Mouse (Mus musculus) brain, embryonic 18.5 days (tissue): ENCODE results near the gene Ier5l.

Experiments used
- DNase-seq: peaks from one replicate; pipeline ENCODE4 v3.0.0-alpha.2; 2012; ENCODE audit warnings: low read depth, low spot score

Gene Ier5l

DNA sequence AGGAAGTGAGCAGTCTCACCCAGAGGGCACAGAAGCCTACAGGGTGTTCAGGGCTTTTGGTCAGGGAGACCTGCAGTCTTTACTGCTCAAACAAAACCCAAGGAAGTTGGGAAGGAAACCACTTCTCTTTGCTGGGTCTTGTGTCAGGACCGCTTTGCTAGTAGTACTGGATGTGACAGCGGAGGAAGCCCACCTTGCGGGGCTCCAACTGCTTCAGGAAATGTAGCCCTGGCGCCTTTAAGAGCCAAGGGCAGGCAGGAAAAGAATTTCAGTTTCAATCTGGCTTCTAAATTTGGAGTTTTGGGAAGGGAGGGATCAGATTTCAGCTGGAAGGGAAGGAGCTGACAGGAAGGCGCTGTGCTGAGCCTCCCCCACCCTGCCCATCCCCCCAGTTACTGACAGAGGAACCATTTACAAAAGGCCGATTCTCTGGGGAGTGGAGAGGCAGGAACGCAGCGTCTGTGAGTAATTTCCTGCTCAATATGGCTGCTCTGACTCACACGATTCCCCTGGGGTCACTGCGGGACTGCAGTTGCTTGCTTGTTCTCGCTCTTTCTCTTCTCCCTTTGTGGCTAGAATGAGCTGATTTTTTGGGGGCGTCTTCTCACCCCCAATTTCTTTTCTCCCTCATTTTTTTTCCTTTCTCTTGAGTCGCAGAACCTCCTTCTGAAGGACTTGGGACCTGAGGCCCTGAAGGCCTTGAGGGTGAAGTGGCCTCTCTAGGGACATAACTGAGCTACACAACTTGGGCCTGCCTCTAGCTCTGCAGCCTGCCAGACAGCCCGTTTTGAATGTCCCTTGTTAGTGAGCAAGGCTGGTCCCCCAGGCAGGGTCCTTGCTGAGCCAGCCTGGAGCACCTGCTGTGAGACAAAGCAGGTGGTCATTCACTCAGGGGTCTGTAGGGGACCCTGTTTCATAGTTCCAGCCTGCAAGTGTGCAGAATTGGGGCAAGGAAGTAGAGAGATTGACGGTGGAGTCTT, 32.2 kb downstream of the Ier5l start:
- DNase-seq = peak; percentile 79

DNA sequence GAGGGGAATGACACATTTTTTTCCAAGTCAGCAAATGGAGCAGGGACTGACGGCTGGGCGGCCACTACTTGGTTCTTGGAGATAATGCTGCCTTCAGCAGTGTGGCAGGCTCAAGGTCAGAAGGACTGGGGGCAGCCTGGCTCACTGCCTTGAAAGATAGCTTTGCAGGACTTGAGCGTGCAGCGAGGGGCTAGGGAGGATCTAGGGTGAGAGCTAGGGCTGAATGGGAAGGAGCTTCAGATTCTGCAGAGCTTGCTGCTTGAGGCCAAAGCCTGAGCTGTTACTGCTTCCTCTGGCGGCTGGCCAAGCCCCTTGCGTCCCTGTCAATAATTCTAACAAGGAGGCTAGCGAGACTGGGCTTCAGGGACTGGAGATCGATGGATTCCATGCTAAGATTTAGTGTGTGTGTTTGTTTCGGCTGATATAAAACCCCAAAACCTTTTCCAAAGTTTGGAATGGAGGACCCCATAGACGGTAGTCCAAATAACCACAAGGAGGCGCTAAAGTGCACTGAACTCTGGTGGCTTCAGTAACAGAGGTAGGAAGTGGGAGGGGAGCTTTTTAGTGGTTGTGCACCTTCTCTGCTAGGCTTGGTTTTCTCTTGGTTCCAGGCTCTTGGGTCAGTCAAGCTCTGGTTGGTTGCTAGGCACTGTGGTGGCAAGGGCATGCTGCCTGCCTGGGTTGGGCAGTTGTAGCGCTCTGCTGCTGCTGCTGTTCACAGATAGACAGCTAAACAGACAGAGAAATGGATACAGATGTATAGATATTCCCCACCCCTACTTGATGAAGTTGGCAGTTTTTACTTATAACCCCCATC, 33.1 kb downstream of the Ier5l start:
- peak; percentile 47 for DNase-seq

DNA sequence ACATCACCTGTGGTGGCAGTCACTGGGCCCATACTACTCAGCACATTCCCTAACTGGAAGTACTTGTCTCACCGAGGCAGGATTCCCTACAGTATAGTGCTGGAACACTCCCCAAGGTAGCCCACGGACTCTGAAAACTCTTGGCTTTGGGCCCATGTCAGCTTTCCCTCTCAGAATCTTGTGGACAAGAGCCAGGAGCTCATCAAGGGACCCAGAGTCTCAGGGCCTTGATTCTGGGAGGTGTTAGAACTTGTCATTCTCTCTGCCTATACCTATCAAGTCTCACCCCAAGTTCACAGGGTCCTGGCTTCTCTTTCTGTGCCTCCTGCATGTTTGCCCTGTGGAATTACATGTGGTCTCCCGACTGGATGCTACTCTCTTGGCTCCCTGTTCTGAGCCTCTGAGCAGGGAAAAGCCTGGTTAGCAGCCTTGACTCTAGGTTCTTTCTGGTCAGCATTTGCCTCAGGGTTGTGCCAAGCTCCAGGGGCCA, 33.8 kb downstream of the Ier5l start:
- DNase-seq = no peak

DNA sequence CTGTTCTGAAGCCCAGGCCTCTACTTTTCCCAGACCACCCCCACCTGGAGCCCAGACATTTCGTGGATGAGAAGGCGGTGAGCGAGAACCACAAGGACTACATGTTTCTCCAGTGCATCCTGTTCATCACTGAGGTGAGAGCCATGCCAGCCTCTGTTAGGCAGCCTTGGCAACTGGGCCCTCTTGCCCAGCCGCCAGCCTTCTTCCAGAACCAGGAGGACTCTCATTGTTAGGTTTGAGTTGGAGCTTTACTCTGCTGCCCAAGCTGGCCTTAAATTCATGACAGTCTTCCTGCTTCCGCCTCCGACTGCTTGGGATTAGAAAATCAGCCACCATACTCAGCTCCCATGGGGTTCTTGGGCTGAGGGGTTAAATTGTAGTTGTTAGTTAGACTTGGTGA, 34.4 kb downstream of the Ier5l start:
- no peak for DNase-seq

DNA sequence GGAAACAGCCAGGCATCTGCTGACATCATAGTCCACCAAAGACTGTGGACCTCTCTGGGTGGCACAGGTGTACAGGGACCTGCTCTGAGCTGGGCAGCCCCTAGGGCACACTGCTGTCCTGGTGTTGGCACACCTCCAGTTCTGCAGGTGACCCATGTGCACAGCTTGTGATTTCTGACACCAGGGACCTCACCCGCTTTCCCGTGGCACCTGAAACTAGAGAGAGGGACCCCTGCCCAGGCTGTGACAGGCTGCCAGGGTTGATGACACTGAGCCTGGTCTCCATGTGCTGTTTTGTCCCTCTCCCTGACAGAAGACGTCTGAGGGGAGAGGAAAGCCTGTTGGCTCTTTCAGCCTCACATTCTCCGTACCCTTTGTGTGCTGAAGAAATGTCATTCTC, 36.2 kb downstream of the Ier5l start:
- no peak for DNase-seq

DNA sequence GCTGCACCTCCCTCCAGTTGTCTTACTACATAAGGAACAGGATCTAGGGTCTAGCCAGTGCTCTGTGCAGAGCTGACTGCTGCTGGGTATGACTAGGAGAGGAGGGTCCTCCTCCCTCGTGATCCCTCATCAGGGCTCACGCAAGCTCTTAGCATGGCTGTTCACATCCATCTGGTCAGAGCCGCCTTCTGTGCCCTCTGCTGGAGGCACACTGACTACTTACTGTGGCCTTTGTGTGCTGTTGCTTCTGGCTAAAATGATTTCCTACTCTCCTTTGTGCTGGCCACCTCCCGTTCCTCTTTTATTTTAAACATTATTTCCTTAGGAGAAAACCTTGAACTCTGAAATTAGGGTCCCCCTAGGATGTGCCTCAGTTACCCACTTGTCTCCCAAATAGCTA, 37.2 kb downstream of the Ier5l start:
- DNase-seq = no peak

DNA sequence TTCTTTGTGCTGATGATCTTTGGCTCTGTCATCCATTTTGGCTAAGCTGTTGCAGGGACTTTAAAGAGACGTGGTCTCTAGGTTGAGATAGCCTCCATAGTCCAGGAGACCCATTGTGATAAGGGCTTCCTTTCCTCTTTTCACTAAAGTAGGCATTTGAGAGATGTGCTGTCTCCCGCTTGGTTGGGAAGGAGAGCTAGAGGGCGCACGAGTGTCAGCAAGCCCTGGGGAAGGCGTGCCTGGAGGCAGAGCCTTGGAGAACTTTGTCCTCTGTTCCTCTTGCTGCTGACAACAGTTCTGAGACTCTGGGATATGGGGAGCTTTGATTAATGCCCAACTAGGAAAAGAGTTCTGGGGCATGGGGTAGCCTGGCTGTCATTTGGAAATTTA, 37.9 kb downstream of the Ier5l start:
- no peak for DNase-seq

DNA sequence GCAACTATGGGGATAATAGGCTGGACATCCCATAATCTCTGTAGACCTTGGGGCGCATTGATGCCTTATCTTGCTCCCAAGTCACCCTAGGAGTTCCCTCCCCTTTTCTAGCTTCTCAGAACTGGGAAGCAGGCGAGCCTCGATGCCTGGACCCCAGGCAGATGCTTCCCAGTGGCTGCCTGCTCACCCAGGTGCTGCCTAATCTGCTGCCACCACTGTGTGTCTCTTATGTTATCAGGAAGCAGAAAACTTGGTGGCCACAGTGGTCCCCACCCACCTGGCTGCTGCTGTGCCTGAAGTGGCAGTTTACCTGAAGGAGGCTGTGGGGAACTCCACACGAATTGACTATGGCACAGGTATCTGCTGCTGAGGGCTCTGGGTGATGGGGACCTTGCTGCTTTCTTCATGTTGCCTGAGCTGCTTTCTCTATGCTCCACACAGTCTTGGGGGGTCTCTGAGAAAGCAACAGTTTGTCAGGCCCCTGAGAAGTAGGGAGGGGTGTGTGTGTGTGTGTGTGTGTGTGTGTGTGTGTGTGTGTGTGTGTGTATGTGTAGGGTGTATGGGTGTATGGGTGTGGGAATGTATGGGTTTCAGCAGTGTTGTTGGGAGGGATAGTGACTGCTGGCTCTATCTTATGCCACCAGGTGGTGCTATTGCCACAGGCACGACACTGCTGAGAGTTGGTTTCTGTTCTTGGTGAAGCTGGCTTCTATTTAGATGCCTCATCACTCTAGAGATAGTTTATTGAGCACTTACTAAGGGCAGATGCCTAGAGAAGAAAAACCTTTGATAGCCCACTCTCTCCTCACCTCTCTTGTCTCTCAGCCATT, 38.5 kb downstream of the Ier5l start:
- DNase-seq = no peak

DNA sequence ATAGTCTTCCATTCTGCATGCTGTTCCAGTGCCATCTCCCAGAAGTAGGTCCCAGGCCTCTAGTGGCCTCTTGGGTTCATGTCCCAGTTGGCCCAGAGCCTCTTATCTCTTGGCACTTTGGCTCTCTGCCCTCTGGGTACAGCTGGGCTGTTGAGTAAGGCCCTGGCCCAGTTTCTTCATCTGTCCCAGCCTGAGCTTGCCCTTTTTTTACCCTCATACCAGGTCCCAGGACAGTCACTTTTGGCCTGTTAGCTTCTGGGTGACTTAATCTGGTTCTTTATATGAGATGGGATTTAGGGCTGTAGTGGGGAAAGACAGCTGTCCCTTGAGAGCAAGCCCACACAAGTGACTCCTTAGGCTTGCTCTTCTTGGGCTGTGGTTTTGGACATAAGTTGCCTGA, 44.9 kb downstream of the Ier5l start:
- no peak for DNase-seq
